Mouse (Mus musculus): ENCODE data around the gene Gm5538.

- TF ChIP-seq CTCF (IDR thresholded peaks at IDR 0.05; ENCODE audit: low read depth), result peak; percentile 11; the same call in 1 of the 2 replicates
- TF ChIP-seq EP300 (IDR thresholded peaks at IDR 0.05; ENCODE audit: low read depth), result no peak
Measured at GRCm38 (mm10) chr3:59744181-59744580, 14.6 kb downstream of the Gm5538 start.
